Mouse (Mus musculus) cerebellum, adult 11-12 months (tissue): ENCODE results near the gene Vwa8.

Experiments
- DNase-seq: peaks from one replicate; pipeline ENCODE4 v3.0.0; 2022

Gene Vwa8

DNA sequence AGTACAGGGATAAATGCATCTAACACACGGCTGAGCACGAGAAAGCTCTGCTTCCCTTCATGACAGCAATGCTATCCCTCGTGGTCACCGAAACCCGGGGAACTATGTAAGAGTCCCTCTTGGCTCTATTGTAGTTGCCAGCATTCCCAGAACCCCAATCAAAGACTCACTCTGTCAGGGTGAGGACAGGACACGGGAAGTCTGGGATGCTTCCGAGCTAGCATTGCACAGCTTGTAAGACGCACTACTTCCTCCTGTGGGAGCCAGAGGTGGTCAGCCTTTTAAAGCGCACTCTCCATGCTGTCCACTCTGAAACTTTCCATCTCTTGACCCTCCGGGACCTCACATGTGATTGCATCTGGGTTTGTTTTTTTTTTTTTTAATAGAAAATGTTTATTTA, 335.2 kb downstream of the Vwa8 start:
- no peak for DNase-seq

GRCm38 (mm10) chr14:79185018-79185685, 336.3 kb downstream of the Vwa8 start:
- DNase-seq: no peak

DNA sequence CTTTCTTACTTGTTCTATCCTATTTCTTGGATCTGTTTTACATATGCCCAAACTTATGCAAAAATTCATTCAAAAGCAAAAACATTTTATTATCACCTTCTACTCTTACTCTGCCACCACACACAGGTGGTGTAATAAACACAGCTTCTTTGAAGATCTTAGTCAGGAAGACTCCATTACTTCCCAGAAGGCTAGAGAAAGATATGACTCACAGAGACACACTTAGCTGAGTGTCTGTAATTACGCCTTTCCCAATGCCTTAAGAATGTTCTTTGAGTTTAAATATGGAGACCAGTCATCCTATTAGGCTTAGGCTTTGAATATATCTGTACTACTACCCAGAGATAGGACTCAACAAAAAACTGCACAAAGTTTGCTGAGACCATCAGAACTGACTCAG, 338.1 kb downstream of the Vwa8 start:
- DNase-seq: no peak

DNA sequence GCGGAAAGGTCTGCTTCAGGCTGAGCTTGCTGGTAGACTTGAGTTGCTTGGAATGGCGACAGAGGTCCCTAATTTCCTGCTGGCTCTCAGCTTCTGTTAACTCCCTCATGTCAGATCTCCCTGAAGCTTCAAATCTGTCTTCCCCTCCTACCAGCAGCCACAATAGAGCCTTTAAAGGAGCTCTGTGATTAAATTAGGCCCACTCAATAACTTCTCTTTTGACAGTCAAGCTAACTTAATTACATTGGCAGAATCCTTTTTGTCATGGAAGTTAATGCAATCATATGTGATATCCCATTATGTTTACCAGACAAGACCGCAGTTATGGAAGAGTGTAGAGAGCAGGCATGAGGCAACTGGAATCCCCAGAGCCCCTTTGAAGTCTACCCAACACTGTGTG, 347.9 kb downstream of the Vwa8 start:
- no peak for DNase-seq

DNA sequence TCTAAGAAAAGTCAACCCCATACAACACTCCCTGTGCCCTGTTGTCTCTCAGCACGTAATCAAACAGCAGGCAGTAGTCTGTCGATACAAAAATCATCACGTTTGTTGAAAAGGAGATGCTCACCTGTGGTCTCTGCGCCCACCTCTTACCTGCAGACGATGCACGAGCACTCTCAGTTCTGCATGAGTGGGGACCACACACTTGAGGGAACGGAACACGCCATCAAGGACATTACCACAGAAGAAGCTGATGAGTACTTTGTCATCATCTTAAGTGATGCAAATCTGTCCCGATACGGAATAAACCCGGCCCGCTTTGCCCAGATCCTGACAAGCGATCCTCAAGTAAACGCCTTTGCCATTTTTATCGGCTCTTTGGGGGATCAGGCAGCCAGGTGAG, 349.2 kb downstream of the Vwa8 start:
- no peak for DNase-seq

DNA sequence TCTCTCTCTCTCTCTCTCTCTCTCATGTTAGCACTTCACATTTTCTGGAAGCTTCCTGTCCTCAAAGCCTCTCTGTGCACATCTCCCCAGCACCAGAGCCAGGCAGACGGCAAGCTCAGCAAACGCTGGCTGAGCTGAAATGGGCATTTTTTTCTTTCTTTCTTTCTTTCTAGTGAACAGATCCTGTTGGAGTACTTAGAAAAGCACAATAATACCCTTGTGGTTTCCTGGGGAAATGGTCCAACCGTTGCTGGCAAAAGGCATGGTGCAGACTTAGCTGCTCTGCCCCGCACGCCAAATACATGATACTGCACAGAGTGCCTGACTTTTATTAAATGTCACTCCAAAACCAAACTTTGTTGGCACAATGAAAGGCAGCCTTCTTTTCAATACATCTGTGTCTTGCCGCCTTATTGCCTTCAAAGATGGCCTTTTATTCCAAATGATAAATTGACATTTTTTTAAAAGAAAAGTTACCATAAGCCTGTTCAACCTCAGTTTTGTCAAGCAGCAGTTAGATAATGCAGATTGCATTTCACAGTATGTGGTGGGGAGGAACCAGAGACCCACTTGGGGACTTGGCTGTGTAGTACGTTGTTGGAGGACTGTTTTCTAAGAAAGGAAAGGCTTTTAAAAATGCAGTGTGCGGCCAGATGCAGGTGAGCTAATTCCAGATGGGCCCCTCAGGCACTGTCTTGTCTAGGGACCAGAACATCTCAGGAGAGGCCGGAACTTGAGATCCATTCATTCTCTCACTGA, 351.5 kb downstream of the Vwa8 start:
- no peak for DNase-seq

GRCm38 (mm10) chr14:79200892-79201285, 352.0 kb downstream of the Vwa8 start:
- peak; percentile 15 for DNase-seq

GRCm38 (mm10) chr14:79202722-79203362, 354.0 kb downstream of the Vwa8 start:
- no peak for DNase-seq

DNA sequence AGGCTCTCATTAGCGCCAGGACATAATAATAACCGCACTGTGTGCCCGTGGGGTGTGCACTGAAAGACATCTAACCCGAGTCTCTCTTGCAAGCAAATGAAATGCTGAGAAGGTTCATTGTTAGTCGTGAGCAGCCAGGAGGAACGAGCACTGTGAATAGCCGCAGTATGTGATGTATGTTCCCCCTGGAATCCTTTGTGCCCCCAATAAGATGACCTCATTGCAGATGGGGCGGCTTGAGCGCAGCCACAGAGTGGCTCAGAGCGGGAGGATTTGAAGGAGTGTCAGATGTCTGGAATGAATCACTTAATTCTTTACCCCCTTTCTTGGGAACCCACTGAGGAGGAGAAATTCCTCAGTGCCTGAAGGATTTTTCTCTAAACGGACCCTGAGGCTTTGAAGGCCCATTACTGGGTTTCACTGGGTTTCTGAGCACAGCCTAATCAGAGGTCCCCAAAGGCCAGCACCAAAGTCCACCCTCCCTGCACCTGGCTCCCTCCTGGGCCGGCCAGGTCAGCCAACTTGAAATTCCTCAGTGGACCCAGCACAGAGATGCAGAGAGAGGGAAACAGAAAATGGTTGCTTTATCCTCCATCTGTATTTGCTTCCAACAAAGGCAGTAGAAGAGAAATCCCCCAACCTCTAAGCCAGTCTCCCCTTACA, 354.8 kb downstream of the Vwa8 start:
- DNase-seq: no peak

- DNase-seq: no peak
Observed at GRCm38 (mm10) chr14:79204866-79205265, 356.0 kb downstream of the Vwa8 start.

GRCm38 (mm10) chr14:79206210-79206609, 357.4 kb downstream of the Vwa8 start:
- no peak for DNase-seq

DNA sequence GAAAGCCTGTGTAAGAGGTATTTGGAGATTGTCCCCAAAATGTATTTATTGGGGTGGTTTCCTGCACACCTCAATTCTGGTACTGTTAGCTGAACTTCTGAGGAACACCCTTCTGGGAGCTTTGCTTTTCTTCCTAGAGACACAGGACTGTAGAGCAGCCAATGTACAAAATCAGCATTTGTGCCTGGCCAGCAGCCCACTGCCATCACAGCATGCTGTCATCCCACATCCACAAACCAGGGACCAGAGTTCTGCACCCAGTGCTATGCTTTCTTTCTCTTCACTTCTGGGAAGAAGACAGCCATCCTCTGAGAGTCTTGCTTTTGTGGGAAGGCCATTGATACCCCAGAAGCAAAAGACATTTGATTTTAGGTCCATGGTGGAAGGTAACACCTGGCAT, 359.6 kb downstream of the Vwa8 start:
- DNase-seq: no peak

DNA sequence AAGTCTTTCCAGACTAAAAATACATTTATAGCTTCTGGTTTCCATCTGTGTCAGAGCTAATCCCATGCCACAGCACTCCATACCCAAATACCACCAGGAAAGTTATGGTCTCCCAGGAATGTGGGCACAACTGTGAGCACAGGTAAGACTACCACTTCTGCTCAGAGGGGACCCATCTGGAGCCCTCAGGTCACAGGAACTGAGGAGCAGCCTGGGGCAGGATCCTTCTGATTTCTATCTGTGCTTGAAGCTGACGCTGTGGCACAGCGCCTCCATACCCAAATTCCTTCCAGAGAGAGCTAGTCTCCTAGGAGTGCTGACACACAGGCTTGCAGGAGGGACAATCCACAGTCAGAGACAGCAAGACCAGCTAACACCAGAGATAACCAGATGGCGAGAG, 361.0 kb downstream of the Vwa8 start:
- DNase-seq: no peak

DNA sequence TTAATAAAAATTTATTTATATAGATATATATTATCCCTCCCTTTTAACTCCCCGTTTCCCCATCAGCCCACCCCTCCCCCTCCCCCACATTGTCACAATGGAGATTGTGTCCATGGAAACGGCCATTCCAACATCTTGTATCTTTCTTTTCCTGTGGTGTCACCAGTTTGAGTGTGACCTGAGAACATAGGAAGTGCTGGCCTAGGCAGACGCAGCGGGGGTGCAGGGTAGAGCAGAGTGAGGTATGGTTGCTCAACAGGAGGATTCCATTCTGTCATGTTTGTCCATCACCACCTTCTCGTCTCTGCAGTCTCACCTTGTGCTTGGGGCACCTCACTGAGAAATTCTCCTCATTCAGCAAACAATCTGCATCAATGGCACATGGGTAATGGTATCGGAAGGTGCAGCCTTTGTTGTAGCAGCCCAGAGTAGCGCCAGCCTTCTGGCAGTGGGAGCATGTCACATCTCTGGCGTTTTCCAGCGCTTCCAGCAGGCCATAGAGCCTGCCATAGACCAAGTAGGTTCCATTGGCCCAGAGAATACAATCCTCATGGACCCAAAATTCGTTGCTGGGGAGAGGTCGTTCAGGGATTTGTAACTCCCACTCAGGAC, 363.6 kb downstream of the Vwa8 start:
- DNase-seq: no peak

DNA sequence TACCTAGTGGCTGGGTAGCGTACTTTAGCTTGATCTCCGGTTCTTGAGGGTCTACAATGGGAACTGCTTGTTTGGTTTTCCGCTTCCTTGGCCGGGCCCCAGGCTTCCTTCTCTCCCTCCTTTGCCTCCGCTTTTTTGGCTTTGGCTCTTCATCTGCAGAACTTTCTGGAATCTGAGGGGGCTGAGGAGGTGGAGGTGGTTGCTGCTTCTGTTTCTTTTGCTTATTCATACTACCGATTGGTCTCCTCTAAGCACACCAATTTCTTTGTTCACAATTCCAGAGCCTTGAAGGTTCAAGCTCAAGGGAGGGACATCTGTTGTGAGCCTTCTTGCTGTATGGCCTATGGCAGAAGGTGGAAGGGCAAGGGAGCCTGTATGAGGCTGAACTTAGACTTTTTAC, 365.3 kb downstream of the Vwa8 start:
- DNase-seq: no peak

DNA sequence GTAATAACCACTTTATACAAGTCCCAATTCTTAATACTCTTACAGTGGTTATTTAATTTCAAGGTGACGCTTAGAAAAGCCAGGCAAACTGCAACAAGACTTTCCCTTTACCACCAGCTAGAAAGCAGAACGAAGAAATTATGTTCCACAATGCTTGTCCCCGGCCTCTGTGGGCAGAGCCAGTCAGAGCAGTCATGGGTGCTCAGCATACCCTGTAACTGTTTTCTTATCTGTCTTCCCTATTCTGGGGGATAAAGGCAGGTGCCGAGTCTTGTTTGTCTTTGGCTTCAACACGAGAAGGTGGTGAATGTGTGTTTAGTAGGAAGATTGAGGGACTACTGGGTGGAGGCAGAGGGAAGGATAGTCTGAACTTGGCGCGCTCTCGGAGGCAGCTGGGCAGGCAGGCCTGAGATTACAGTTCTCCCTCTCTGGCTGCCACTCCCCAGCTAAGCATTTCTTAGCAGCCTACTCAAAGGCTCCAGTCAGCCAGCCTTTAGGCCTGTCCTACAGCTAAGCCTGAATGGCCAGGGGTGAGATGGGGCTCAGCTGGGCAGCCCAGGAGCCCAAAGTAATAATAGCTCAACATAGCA, 365.9 kb downstream of the Vwa8 start:
- DNase-seq: no peak

GRCm38 (mm10) chr14:79216366-79216765, 367.5 kb downstream of the Vwa8 start:
- no peak for DNase-seq

DNA sequence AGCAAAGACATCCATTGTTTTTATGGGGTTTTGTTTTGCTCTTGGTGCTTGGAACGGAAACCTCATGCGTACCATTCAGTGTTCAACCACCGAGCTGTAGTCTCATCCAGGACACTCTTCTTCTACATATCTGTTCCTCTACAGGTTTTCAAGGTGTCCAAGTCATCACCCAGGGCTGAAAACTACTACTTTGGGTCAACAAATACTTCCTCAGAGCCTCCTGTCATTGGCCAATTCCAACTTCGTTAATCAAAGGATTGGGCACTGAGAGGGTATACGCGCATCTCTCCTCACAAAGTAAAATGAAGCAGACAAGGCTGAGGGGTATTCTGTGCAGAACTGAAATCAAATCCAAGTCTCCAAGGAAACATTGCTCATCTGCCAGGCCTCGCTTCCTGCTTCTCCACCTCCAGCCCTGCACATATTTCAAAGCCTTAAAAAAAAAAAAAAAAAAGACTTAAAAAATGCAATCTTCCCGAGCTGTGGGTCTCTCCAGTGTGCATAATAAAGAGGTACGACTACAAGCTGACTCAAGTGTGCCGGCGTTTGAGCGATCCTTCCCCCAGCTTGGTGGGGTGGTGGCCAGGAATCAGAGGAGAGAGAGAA, 374.7 kb downstream of the Vwa8 start:
- no peak for DNase-seq

DNA sequence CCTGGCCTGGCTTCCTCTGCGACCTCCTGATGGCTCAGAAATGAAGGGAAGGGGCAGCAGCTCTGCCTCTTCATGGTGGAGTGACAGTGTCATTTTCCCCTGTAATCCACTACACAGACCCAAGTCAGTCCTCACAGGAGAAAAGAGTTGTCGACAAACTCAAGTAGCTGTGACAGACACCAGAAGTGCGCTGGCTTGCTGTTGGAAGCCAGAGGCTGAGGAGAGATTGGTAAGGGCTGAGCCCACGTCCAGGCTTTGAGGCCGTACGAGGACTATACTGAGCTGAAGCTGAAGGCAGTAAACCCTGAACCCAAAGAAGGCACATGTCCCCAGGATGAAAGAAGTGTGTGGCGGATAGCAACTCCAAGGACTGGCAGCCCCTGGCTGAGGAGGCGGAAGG, 376.6 kb downstream of the Vwa8 start:
- no peak for DNase-seq

DNA sequence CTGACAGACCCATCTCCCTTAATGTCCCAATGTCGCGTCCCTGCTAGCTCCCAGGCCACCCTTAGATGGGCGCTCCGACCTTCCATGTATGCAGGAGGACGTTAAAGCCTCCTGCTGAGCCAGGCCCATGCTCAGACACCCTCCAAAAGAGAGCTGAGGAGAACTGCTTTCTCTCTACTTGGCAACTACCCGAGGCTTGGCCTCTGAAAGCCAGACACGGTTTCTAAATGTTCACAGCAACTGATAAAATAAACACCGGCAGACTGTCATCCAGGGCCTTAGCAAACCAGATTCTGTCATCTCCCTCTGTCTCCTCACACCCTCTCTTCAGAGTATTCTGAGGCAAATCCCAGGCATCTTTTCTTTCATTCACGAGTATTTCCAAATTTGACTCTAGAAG, 377.2 kb downstream of the Vwa8 start:
- no peak for DNase-seq

DNA sequence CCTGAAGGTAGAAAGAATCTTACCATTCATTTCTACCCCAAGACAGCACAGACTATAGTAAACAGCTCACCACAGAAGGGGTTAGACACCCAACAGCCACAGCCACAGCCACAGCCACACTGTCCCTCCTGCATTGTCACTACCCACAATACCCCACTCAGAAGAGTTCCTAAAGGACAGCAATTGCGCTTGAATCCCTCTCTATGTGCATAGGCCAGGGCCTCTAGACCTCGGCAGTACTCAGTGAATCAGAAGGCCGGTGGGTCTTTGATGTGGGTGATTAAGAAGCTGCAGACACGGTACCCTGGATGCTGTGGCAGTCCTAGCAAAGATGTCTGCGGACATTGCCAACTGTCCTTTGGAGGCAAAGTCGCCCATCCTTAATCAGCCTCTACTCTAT, 377.9 kb downstream of the Vwa8 start:
- no peak for DNase-seq

DNA sequence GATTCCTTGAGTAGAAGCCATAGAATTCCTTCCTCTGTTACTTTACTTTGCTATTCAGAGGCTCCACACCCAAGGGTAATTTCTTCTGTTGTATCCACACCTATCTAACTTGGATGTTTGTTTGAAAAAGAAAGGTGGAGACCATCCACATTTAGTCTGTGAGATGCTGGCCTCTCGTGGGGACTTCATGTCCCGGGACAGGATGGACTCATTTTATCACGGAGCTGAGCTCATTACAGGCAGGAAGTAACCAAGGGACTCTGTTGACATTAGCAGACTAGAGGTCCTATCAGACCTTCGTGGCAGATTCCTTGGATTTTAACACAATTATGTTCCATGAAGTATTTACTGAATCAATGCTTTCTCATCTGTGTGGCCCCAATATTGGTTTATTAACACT, 379.1 kb downstream of the Vwa8 start:
- DNase-seq: no peak
